Mouse (Mus musculus): ENCODE data around the gene Pithd1.
"Not testable (repeated sequence)": the region's sequence is repeated elsewhere in the genome, so short reads cannot be mapped to it uniquely, and the experiment has no call there.

The Pithd1 gene

GRCm38 (mm10) chr4:135986301-135986942 lies 642 bp downstream of the Pithd1 start:
- DNase-seq (ENCODE audit: low spot score), result no peak

DNA sequence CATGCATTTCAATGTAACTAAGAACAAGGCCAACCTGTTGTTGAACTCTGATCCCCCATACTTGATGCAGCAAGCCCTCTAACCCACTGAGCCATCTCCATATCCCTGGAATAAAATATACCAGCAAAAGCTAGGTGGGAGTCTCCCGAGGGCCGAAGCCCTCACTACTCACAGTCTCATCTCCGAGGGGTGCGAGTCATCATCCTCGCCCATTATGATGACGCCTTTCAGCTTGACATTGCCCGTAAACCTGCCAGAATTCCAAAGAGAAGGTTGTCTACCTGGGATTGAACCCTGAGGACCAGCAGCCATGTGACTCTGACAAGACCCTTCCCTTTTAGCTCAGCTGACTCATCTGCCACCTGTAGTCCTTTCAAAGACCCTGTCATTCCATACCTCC lies 1.3 kb downstream of the Pithd1 start:
- no peak for DNase-seq (ENCODE audit: low spot score)

DNA sequence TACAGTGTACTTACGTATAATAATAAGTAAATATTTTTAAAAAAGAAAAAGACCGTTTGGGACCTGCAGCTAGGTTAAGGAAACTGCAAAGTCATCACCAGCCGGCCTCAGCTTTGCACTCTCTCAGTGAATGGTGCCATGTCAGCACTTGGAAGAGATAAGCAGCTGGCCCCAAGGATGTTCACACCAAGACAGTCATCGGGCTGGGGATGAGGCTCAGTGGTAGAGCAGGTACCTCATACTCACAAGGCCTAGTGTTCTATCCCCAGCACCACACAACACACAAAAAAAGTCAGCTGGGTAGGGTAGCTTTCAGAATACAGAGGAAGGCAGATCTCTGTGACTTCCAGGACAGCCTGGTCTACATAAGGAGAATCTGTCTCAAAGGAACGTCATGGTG lies 1.9 kb downstream of the Pithd1 start:
- no peak for DNase-seq (ENCODE audit: low spot score)

- no peak for DNase-seq (ENCODE audit: low spot score)
These were observed 2.5 kb downstream of the Pithd1 start for GRCm38 (mm10) chr4:135984556-135984955.

- DNase-seq (ENCODE audit: low spot score), result no peak
These were observed 5.5 kb downstream of the Pithd1 start for GRCm38 (mm10) chr4:135981524-135982063.

GRCm38 (mm10) chr4:135980223-135980622 lies 6.8 kb downstream of the Pithd1 start:
- not testable (repeated sequence) for DNase-seq (ENCODE audit: low spot score)

GRCm38 (mm10) chr4:135976146-135976545 lies 10.9 kb downstream of the Pithd1 start:
- no peak for DNase-seq (ENCODE audit: low spot score)

GRCm38 (mm10) chr4:135972911-135973811 lies 13.9 kb downstream of the Pithd1 start:
- DNase-seq (ENCODE audit: low spot score), result no peak

GRCm38 (mm10) chr4:135972556-135972906 lies 14.5 kb downstream of the Pithd1 start, which contains the start of gene Lypla2:
Gene Lypla2, minus strand, starts transcription at chr4:135972626.
- peak; percentile 81 for DNase-seq (ENCODE audit: low spot score)

- DNase-seq (ENCODE audit: low spot score), result no peak
These were observed 15.1 kb downstream of the Pithd1 start for GRCm38 (mm10) chr4:135971805-135972555.

DNA sequence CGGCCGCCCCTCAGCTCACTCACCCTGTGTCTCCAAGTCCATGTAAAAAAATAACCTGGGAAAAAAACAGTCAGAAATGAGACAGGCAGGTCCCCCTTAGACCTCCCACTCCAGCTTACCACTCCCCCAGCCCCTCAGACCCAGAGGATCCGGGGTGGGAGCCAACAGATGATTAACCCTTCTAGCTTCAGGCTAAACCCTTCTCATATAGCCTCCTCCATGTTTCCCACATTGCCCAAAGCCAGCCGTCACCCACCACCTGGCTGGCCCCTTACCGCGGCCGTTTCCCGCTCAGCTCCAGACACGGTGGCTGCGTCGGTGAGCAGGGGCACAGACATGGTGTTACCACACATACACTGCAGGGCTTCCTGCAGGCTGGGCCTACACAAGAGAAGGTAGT lies 16.5 kb downstream of the Pithd1 start:
- DNase-seq (ENCODE audit: low spot score), result no peak

- no peak for DNase-seq (ENCODE audit: low spot score)
These were observed 17.9 kb downstream of the Pithd1 start for GRCm38 (mm10) chr4:135969070-135969750.

- DNase-seq (ENCODE audit: low spot score), result no peak
These were observed 18.7 kb downstream of the Pithd1 start for GRCm38 (mm10) chr4:135968271-135968869.

DNA sequence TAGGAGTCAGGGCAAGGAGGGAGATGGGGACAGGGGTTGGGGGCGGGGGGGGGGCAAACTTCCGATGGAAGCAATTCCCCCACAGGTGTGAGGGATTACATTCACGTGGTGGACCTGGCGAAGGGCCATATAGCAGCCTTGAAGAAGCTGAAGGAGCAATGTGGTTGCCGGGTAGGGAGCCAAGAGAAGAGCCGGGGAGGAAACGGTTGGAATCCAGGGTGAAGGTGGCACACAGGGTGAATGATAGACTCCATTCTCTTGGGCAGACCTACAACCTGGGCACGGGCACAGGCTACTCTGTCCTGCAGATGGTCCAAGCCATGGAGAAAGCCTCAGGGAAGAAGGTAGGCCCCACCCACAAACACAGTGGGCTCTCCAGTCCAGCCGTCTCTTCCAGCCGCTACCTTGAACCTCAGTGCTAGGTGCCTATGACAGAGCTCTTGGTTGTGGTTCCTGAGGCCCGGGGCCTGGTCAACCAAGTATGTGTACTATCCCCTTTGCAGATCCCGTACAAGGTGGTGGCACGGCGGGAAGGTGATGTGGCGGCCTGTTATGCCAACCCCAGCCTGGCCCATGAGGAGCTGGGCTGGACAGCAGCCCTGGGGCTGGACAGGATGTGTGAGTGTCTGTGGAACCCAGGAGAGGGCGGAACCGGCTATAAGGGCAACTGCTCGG lies 19.8 kb downstream of the Pithd1 start:
- DNase-seq (ENCODE audit: low spot score), result no peak

- no peak for DNase-seq (ENCODE audit: low spot score)
These were observed 20.8 kb downstream of the Pithd1 start for GRCm38 (mm10) chr4:135966283-135966682.

GRCm38 (mm10) chr4:135965113-135965512 lies 22.0 kb downstream of the Pithd1 start:
- DNase-seq (ENCODE audit: low spot score), result no peak

GRCm38 (mm10) chr4:135964426-135964825 lies 22.6 kb downstream of the Pithd1 start:
- DNase-seq (ENCODE audit: low spot score), result peak; percentile 59

DNA sequence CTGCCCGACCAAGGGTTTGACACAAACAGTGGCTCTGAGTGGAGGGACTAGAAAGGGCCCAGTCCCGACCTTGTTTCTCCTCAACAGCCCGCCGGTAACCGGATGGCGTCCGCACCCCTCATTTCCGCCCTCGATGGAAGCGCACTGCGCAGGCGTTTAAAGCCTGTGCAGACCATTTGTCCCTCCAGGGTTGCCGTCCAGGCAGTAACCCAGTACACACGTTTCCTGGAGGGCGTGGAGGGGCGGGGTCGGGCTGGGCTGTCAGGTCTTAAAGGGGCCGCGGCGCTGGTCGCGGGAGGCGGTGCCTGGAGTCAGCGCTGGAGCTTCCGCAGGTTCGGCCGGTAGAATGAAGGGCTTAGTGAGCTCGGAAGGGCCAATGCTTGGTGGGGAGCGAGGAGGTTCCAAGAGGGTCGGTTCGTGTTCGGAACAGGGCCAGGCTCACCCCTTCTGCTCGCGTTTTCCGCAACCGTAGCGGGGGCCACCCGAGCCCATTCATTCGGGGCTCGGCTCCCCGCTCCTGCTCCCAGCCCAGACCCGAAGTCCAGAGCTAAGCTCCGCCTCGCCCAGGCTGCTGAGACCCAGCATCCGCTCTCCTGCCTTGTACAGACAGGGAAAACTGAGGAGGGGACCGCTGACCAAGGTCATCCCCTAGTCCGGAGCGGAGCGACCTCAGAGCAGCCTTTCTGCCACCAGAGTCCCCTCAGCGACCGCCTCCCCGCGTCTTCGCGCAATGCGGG lies 23.4 kb downstream of the Pithd1 start, which contains the start of gene Gale:
Gene Gale, plus strand, starts transcription at position 271 of the 737 bp plus-strand sequence.
- DNase-seq (ENCODE audit: low spot score), result peak; percentile 92

GRCm38 (mm10) chr4:135962946-135963345 lies 24.1 kb downstream of the Pithd1 start:
- no peak for DNase-seq (ENCODE audit: low spot score)

DNA sequence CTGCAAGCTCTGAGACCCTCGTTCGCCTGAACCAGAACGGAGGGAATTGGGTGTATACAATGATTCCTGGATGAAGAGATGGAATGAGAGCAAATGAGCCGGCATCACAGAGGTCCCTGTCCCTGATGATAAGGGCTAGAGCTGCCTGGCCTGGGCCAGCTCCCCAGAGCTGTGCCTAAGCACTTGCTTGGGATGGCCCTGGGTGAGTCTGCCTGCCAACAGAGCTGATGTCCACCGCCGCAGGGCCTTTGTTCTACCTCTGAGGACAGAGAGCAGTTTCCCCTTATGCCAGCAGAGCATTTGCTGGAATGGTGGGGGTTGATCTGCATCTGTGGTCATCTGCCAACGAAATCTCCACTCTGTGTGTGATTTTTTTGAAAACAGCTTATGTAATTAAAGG lies 24.9 kb downstream of the Pithd1 start:
- no peak for DNase-seq (ENCODE audit: low spot score)
